Mouse (Mus musculus) ES-Bruce4 (cell line): Measurements from ENCODE around the gene Zfp385c.

Source experiments
- CTCF ChIP-seq: IDR thresholded peaks from one replicate; pipeline ENCODE4 v1.8.1; 2011; ENCODE audit warnings: low read depth, low read length
- EP300 ChIP-seq: IDR thresholded peaks from 2 replicates; pipeline ENCODE4 v1.6.1; 2011; ENCODE audit warnings: low read depth, low read length; ENCODE audit not compliant: insufficient read depth
- POLR2A ChIP-seq: IDR thresholded peaks from one replicate; pipeline ENCODE4 v1.8.1; 2011; ENCODE audit warnings: low read length; ENCODE audit not compliant: insufficient read depth

GRCm38 (mm10) chr11:100656458-100656857, 35.8 kb downstream of the Zfp385c start:
- TF ChIP-seq EP300 (no peak), CTCF (no peak), POLR2A (no peak)
